Mouse (Mus musculus) lung, postnatal 0 days (tissue): ENCODE measurements at regions not wholly inside any gene's neighbourhood (a gene's known extent, or its start where the extent isn't known, plus 50 kb on each side); places are given as distances from the start of the nearest gene placed in this dataset.

Experiments used
- CTCF ChIP-seq: IDR thresholded peaks from 2 replicates; pipeline ENCODE4 v1.5.1; 2016; ENCODE audit warnings: antibody characterized with exemption, mild to moderate bottlenecking
- EP300 ChIP-seq: IDR thresholded peaks from 2 replicates; pipeline ENCODE4 v1.6.1; 2016; ENCODE audit warnings: antibody characterized with exemption, mild to moderate bottlenecking, control low read depth

DNA sequence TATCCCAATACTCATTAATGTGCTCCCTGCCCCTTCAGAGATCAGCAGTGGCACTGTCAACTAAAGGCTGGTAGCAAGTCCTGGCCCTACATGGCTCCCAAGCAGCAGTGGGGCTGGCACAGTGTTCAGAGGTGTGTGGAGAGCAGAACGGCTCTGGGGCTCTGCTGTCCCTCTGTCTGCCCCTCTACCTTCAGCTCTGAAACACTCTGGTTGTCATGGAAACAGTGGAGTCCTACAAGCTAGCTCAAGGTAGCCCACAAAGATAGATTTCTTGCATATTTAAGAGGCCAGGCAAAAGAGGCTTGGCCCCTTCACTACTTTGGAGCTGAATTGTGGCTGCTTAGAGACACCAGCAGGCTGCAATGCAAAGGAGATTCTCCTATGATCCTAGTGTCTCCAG, 259.6 kb downstream of the Tcerg1l start:
- TF ChIP-seq CTCF, result no peak
- TF ChIP-seq EP300, result no peak
